Mouse (Mus musculus): ENCODE results near the gene Ncoa4. TPM values are rescaled to one million over a fixed set of nuclear protein-coding genes. Genes with fewer than 3 reads are reported as not detected.
A peak's percentile ranks its signal among the peaks of the same experiment; 100 is the strongest.
"Not testable (repeated sequence)": the region's sequence is repeated elsewhere in the genome, so short reads cannot be mapped to it uniquely, and the experiment has no call there.

Ncoa4 gene
- total and polyA plus RNA-seq, 2 experiments = 39.6 to 134 TPM

GRCm38 (mm10) chr14:32128409-32128808 lies 31.3 kb upstream of the Ncoa4 start:
- Histone ChIP-seq H3K9ac (ENCODE audit: low read depth, low read length) (no peak overlapping the region), H3K36me3 (ENCODE audit: control insufficient read depth, insufficient read depth, low read length) (no peaks in the 10 kb centered on the region), H3K79me2 (ENCODE audit: control insufficient read depth, insufficient read depth, low read length) (no peaks in the 10 kb centered on the region), H3K4me3 (ENCODE audit: insufficient read depth, low read depth, low read length) (no peak overlapping the region), H3K27ac (replicated peaks; ENCODE audit: insufficient read depth, low read depth, low read length) (no peak overlapping the region), H3K4me1 (ENCODE audit: control insufficient read depth, insufficient read depth, low read length) (no peaks in the 10 kb centered on the region), H3K27me3 (ENCODE audit: control insufficient read depth, insufficient read depth, low read length) (no peaks in the 10 kb centered on the region)
- WGBS = 61% methylated on average over 5 of the region's 5 CpGs
- TF ChIP-seq POLR2A (IDR thresholded peaks at IDR 0.05; ENCODE audit: extremely low read depth, insufficient read depth, low read length) (no peak), CTCF (IDR thresholded peaks at IDR 0.05; ENCODE audit: low read depth, low read length) (peak; percentile 25; the same call in 1 of the 2 replicates)
- peak; percentile 24 for DNase-seq (ENCODE audit: extremely low read depth, low read depth, low spot score)

- H3K27me3 ChIP-seq (ENCODE audit: control insufficient read depth, insufficient read depth, low read length) = no peaks in the 10 kb centered on the region
- no peak for DNase-seq (ENCODE audit: extremely low read depth, low read depth, low spot score)
- no peak for TF ChIP-seq POLR2A (IDR thresholded peaks at IDR 0.05; ENCODE audit: extremely low read depth, insufficient read depth, low read length)
- TF ChIP-seq CTCF (IDR thresholded peaks at IDR 0.05; ENCODE audit: low read depth, low read length) = no peak
- peaks cover 2% of the 10 kb centered on the region; the same call in 1 of the 2 replicates for H3K4me1 ChIP-seq (ENCODE audit: control insufficient read depth, insufficient read depth, low read length)
- whole genome bisulfite sequencing = 45% methylated on average over 4 of the region's 4 CpGs
- no peaks in the 10 kb centered on the region for H3K36me3 ChIP-seq (ENCODE audit: control insufficient read depth, insufficient read depth, low read length)
- no peak overlapping the region for H3K4me3 ChIP-seq (ENCODE audit: insufficient read depth, low read depth, low read length)
- H3K9ac ChIP-seq (ENCODE audit: low read depth, low read length) = no peak overlapping the region
- no peaks in the 10 kb centered on the region for H3K79me2 ChIP-seq (ENCODE audit: control insufficient read depth, insufficient read depth, low read length)
- no peak overlapping the region for H3K27ac ChIP-seq (replicated peaks; ENCODE audit: insufficient read depth, low read depth, low read length)
Observed at GRCm38 (mm10) chr14:32131836-32132235, 27.8 kb upstream of the Ncoa4 start.

- H3K36me3 ChIP-seq (ENCODE audit: control insufficient read depth, insufficient read depth, low read length) = no peaks in the 10 kb centered on the region
- no peak overlapping the region for H3K27ac ChIP-seq (replicated peaks; ENCODE audit: insufficient read depth, low read depth, low read length)
- no peak for DNase-seq (ENCODE audit: extremely low read depth, low read depth, low spot score)
- peaks cover 2% of the 10 kb centered on the region; the same call in 1 of the 2 replicates for H3K4me1 ChIP-seq (ENCODE audit: control insufficient read depth, insufficient read depth, low read length)
- H3K9ac ChIP-seq (ENCODE audit: low read depth, low read length) = no peak overlapping the region
- H3K27me3 ChIP-seq (ENCODE audit: control insufficient read depth, insufficient read depth, low read length) = no peaks in the 10 kb centered on the region
- TF ChIP-seq POLR2A (IDR thresholded peaks at IDR 0.05; ENCODE audit: extremely low read depth, insufficient read depth, low read length) = no peak
- no peak for TF ChIP-seq CTCF (IDR thresholded peaks at IDR 0.05; ENCODE audit: low read depth, low read length)
- no peaks in the 10 kb centered on the region for H3K79me2 ChIP-seq (ENCODE audit: control insufficient read depth, insufficient read depth, low read length)
- WGBS = 65% methylated on average over 2 of the region's 2 CpGs
- H3K4me3 ChIP-seq (ENCODE audit: insufficient read depth, low read depth, low read length) = no peak overlapping the region
Observed at GRCm38 (mm10) chr14:32134293-32134692, 25.4 kb upstream of the Ncoa4 start.

- WGBS = 46% methylated on average over 3 of the region's 3 CpGs
- not testable (repeated sequence) for H3K36me3 ChIP-seq (ENCODE audit: control insufficient read depth, insufficient read depth, low read length); H3K4me3 ChIP-seq (ENCODE audit: insufficient read depth, low read depth, low read length); H3K27ac ChIP-seq (replicated peaks; ENCODE audit: insufficient read depth, low read depth, low read length); DNase-seq (ENCODE audit: extremely low read depth, low read depth, low spot score); H3K9ac ChIP-seq (ENCODE audit: low read depth, low read length); H3K79me2 ChIP-seq (ENCODE audit: control insufficient read depth, insufficient read depth, low read length); H3K4me1 ChIP-seq (ENCODE audit: control insufficient read depth, insufficient read depth, low read length); H3K27me3 ChIP-seq (ENCODE audit: control insufficient read depth, insufficient read depth, low read length)
Observed at GRCm38 (mm10) chr14:32136467-32136866, 23.2 kb upstream of the Ncoa4 start.

- H3K27ac ChIP-seq (replicated peaks; ENCODE audit: insufficient read depth, low read depth, low read length) = no peak overlapping the region
Observed at GRCm38 (mm10) chr14:32140359-32140965, 19.2 kb upstream of the Ncoa4 start.

GRCm38 (mm10) chr14:32141723-32142122 lies 17.9 kb upstream of the Ncoa4 start, which contains the start of gene Msmb:
Gene Msmb, plus strand, starts transcription at chr14:32142023.
- WGBS = 94% methylated on average over 5 of the region's 5 CpGs
- Histone ChIP-seq H3K4me3 (ENCODE audit: insufficient read depth, low read depth, low read length) (no peak within 1 kb of the TSS), H3K27me3 (ENCODE audit: control insufficient read depth, insufficient read depth, low read length) (0 out of 2 replicates have a peak, but pooled peaks cover under 1% of the 10 kb centered on the region), H3K36me3 (ENCODE audit: control insufficient read depth, insufficient read depth, low read length) (no peaks in the 10 kb centered on the region), H3K79me2 (ENCODE audit: control insufficient read depth, insufficient read depth, low read length) (no peaks in the 10 kb centered on the region), H3K9ac (ENCODE audit: low read depth, low read length) (no peak within 1 kb of the TSS), H3K4me1 (ENCODE audit: control insufficient read depth, insufficient read depth, low read length) (no peaks in the 10 kb centered on the region), H3K27ac (replicated peaks; ENCODE audit: insufficient read depth, low read depth, low read length) (no peak within 1 kb of the TSS)
- DNase-seq (ENCODE audit: extremely low read depth, low read depth, low spot score) = no peak
- TF ChIP-seq POLR2A (IDR thresholded peaks at IDR 0.05; ENCODE audit: extremely low read depth, insufficient read depth, low read length) = no peak
- no peak for TF ChIP-seq CTCF (IDR thresholded peaks at IDR 0.05; ENCODE audit: low read depth, low read length)

More at GRCm38 (mm10) chr14:32140359-32140965, 19.2 kb upstream of the Ncoa4 start:
- TF ChIP-seq POLR2A (IDR thresholded peaks at IDR 0.05; ENCODE audit: extremely low read depth, insufficient read depth, low read length) = no peak
- TF ChIP-seq CTCF (IDR thresholded peaks at IDR 0.05; ENCODE audit: low read depth, low read length) = no peak
- H3K9ac ChIP-seq (ENCODE audit: low read depth, low read length) = no peak overlapping the region
- H3K36me3 ChIP-seq (ENCODE audit: control insufficient read depth, insufficient read depth, low read length) = no peaks in the 10 kb centered on the region
- 96% methylated on average over 5 of the region's 5 CpGs for WGBS
- H3K79me2 ChIP-seq (ENCODE audit: control insufficient read depth, insufficient read depth, low read length) = no peaks in the 10 kb centered on the region
- H3K4me3 ChIP-seq (ENCODE audit: insufficient read depth, low read depth, low read length) = no peak overlapping the region
- H3K4me1 ChIP-seq (ENCODE audit: control insufficient read depth, insufficient read depth, low read length) = peaks cover 2% of the 10 kb centered on the region; the same call in 1 of the 2 replicates
- no peaks in the 10 kb centered on the region for H3K27me3 ChIP-seq (ENCODE audit: control insufficient read depth, insufficient read depth, low read length)
- DNase-seq (ENCODE audit: extremely low read depth, low read depth, low spot score) = no peak

Measured in liver, adult 2 months (tissue).